Mouse (Mus musculus): ENCODE data around the gene AC134908.4. TPM values are rescaled to one million over a fixed set of nuclear protein-coding genes. Genes with fewer than 3 reads are reported as not detected.
"Not testable (repeated sequence)": the region's sequence is repeated elsewhere in the genome, so short reads cannot be mapped to it uniquely, and the experiment has no call there.

Gene AC134908.4
- total RNA-seq, 2 experiments from 2014 or later, result 1.7 to 2.3 TPM

DNA sequence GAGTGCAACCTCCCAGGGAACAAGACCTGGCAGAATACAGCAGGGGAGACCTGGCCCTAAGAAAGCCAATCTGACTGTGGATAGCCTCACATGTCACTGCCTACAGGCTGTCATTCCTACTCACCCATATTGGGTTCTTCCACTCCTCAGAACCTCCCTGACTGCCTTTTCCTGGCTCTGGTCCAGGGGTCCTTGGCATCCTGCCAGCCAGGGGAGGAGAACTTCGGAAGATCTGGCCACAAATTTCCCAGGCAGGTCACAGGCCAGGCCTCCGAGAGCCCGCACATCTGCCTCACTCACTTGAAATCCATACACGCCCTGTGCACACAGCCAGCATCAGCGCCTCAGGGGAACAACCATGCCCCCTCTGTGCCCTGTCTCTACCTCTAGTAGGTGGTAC lies 44.0 kb downstream of the AC134908.4 start:
- intact Hi-C loops (cut with DNase I), result no loop called here
- peak in 1 of 2 experiments; percentile 84 for DNase-seq (ENCODE audit: extremely low spot score in 1 of 2, low spot score in 2 of 2)

DNA sequence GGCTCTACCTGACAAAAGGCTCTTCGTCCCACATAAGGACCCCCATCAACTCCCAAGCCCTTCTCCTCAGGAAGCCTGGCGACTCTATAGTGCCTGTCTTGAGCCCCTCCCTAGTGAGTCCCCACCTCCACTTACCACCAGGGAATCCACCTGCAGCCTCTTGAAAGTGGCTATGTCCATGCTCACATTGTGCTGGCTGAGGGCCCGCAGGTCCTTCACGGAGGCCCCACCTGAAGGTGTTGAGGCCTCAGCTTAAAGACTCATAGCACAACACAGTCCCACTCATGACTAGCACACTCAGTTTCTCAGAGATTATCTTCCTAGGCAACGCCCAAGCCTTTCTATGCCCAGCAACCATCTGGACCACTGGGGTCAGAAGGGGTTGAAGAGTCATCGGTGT lies 46.1 kb downstream of the AC134908.4 start:
- DNase-seq (ENCODE audit: extremely low spot score in 1 of 2, low spot score in 2 of 2), result no peak
- intact Hi-C loops (cut with DNase I), result no loop called here

DNA sequence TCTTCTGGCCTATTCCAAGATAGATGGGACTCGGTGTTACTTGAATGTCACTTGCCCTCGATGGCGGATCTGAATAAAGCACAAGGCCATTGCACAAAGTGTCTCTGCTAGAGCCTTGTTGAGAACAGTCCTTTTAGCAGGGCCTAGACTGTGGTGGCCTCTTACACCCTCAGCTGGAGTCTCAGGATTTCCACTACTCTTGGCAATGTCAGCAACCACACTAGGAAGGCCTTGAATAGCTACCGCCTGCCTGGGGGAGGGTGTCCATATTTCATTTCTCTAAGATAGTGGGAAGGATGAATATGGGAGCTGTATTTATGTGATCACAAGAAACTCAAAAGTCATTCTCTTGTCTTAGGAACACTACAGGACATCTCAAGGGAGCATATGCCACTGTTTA lies 47.2 kb downstream of the AC134908.4 start:
- intact Hi-C loops (cut with DNase I), result no loop called here
- no peak for DNase-seq (ENCODE audit: extremely low spot score in 1 of 2, low spot score in 2 of 2)

DNA sequence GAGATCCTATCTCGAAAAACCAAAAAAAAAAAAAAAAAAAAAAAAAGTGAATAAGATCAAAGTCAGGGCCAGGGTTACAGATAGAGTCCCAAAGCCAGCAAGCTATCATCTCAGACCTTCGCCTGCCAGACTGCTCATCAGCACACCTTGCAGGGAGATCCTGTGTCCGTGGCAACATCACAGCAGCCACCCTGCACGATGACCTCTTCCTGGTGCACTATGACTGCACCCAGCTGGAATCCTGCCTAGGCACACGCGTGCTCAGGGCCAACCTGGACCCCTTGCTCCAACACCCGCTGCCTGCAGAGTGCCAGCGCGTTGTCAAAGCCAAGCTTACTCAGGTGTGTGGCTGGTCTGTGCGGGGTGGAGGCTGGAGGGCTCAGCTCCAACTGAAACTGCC lies 51.1 kb downstream of the AC134908.4 start:
- intact Hi-C loops (cut with DNase I), result no loop called here
- DNase-seq (ENCODE audit: extremely low spot score in 1 of 2, low spot score in 2 of 2), result no peak

DNA sequence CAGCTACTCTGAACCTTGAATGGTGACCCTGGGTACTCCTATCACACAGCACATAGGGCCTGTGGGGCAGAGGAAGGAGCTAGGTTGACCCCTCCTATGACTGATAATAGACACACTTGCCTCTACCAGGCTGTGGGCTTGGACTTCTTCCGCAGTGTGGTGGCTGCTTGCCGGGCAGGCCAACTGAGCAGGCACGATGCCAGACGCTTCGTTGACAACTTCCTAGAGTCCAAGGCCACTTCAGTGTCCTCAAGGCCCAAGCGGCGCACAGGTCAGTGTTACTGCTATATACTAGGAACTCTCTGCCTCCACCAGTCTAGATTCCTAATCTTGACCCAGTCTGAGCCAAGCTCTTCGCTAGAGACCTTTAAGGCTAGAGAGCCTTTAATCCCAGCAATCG lies 51.6 kb downstream of the AC134908.4 start:
- intact Hi-C loops (cut with DNase I), result no loop called here
- DNase-seq (ENCODE audit: extremely low spot score in 1 of 2, low spot score in 2 of 2), result no peak

DNA sequence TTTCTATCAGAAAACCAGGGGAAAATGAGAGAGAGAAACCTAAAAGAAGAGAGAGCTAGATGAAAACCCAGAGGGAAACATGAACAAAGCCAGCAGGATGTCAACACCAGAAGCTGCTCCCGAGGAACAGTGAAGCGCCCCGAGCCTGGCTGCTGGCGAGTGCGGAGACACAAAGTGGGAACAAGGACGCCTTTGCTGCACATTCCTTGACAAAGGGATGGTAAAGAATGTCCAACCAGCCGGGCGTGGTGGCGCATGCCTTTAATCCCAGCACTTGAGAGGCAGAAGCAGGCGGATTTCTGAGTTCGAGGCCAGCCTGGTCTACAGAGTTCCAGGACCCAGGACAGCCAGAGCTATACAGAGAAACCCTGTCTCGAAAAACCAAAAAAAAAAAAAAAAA lies 54.0 kb downstream of the AC134908.4 start:
- DNase-seq (ENCODE audit: extremely low spot score in 1 of 2, low spot score in 2 of 2); intact Hi-C loops (cut with DNase I): not testable (repeated sequence)

Small RNA genes within 50 kb of the gene (microRNA-seq; reads per million reads assigned to microRNA genes)
- gene Gm25083 (not detected), gene Mir3082 (2.9 reads per million, percentile 2 among the genes with 10 or more reads in this experiment), gene Mir6966 (4.6 reads per million, percentile 16 among the genes with 10 or more reads in this experiment)

Other genes starting within 250 kb of the AC134908.4 start
- gene Sox8, start 225.0 kb downstream of the AC134908.4 start, total RNA-seq (2021), result 10 to 100 TPM; 45.3 to 56.2 TPM
- 10 to 100 TPM; 22.2 to 23.4 TPM for gene Lmf1, start 216.6 kb downstream of the AC134908.4 start, total RNA-seq (2021)
- gene Gng13, start 78.5 kb downstream of the AC134908.4 start, total RNA-seq (2021), result 10 to 100 TPM; 86.1 to 88.9 TPM
- gene Chtf18, start 68.2 kb downstream of the AC134908.4 start, total RNA-seq (2021), result 1 to 10 TPM; 3.0 to 4.8 TPM
- 10 to 100 TPM; 31.9 to 32.4 TPM for gene Rpusd1, start 68.0 kb downstream of the AC134908.4 start, total RNA-seq (2021)
- not detected for gene Mslnl, start 59.6 kb downstream of the AC134908.4 start, total RNA-seq (2021)
- gene Msln, start 41.3 kb downstream of the AC134908.4 start, total RNA-seq (2021), result 1 to 10 TPM; 4.0 to 5.4 TPM
- 10 to 100 TPM; 26.2 to 26.3 TPM for gene Narfl, start 21.9 kb downstream of the AC134908.4 start, total RNA-seq (2021)
- 100 to 1,000 TPM; 132 to 133 TPM for gene Haghl, start 10.0 kb downstream of the AC134908.4 start, total RNA-seq (2021)
- gene Ccdc78, start 9.1 kb downstream of the AC134908.4 start, total RNA-seq (2021), result under 1 TPM in 1 of 2 experiments, not detected in 1; 0.16 TPM
- 10 to 100 TPM; 74.3 to 74.9 TPM for gene Fam173a, start 2.8 kb downstream of the AC134908.4 start, total RNA-seq (2021)
- 10 to 100 TPM; 59.8 to 61.1 TPM for gene Metrn, start 1.5 kb upstream of the AC134908.4 start, total RNA-seq (2021)
- gene Fbxl16, start 13.4 kb upstream of the AC134908.4 start, total RNA-seq (2021), result 100 to 1,000 TPM; 306 to 311 TPM
- 10 to 100 TPM; 20.4 to 24.6 TPM for gene Wdr24, start 28.0 kb upstream of the AC134908.4 start, total RNA-seq (2021)
- 10 to 100 TPM; 59.9 to 61.5 TPM for gene Jmjd8, start 33.2 kb upstream of the AC134908.4 start, total RNA-seq (2021)
- 100 to 1,000 TPM; 168 to 171 TPM for gene Stub1, start 37.7 kb upstream of the AC134908.4 start, total RNA-seq (2021)
- gene Rhbdl1, start 41.6 kb upstream of the AC134908.4 start, total RNA-seq (2021), result 10 to 100 TPM; 84.5 to 94.2 TPM
- gene Gm20683, start 46.1 kb upstream of the AC134908.4 start, total RNA-seq (2021), result 10 to 100 TPM; 28.7 to 29.9 TPM
- 10 to 100 TPM; 68.8 to 74.7 TPM for gene Rhot2, start 49.2 kb upstream of the AC134908.4 start, total RNA-seq (2021)
- gene Wdr90, start 65.8 kb upstream of the AC134908.4 start, total RNA-seq (2021), result 10 to 100 TPM; 34.0 to 35.6 TPM
- 10 to 100 TPM; 27.7 to 31.4 TPM for gene Mcrip2, start 73.1 kb upstream of the AC134908.4 start, total RNA-seq (2021)
- gene Mettl26, start 79.4 kb upstream of the AC134908.4 start, total RNA-seq (2021), result 10 to 100 TPM; 34.8 to 36.0 TPM
- 1 to 10 TPM in 1 of 2 experiments, under 1 TPM in 1; 0.63 to 1.4 TPM for gene Wfikkn1, start 85.2 kb upstream of the AC134908.4 start, total RNA-seq (2021)
- gene Rab40c, start 124.1 kb upstream of the AC134908.4 start, total RNA-seq (2021), result 10 to 100 TPM; 46.2 to 53.4 TPM
- gene Pigq, start 149.3 kb upstream of the AC134908.4 start, total RNA-seq (2021), result 100 to 1,000 TPM; 123 to 126 TPM
- not detected for gene Nhlrc4, start 149.3 kb upstream of the AC134908.4 start, total RNA-seq (2021)
- not detected for gene A930017K11Rik, start 156.9 kb upstream of the AC134908.4 start, total RNA-seq (2021)
- gene Capn15, start 190.1 kb upstream of the AC134908.4 start, total RNA-seq (2021), result 10 to 100 TPM; 41.5 to 42.5 TPM